Mouse (Mus musculus) neural tube, embryonic 13.5 days (tissue): Measurements from ENCODE around the gene Chrdl1. TPM values are rescaled to one million over a fixed set of nuclear protein-coding genes. Genes with fewer than 3 reads are reported as not detected.

Source experiments
- ATAC-seq: fragments of 200-750 bp; cut with Nextera tagmentation; 2 replicates; pipeline ENCODE4 v1.8.0; 2017; ENCODE audit warnings: low read depth, mild to moderate bottlenecking, moderate TSS enrichment, moderate library complexity
- H3K27ac ChIP-seq: fragments of 300-500 bp; sonication (generic); replicated peaks from 2 replicates; pipeline ENCODE4 v1.5.1; 2015; ENCODE audit warnings: moderate library complexity, mild to moderate bottlenecking, inconsistent platforms
- H3K27me3 ChIP-seq: fragments of 300-500 bp; sonication (generic); 2 replicates; pipeline ENCODE4 v1.6.1; 2015; ENCODE audit warnings: mild to moderate bottlenecking, inconsistent platforms
- H3K36me3 ChIP-seq: fragments of 300-500 bp; sonication (generic); 2 replicates; pipeline ENCODE4 v1.6.1; 2015; ENCODE audit warnings: mild to moderate bottlenecking, inconsistent platforms
- H3K4me1 ChIP-seq: fragments of 300-500 bp; sonication (generic); replicated peaks from 2 replicates; pipeline ENCODE4 v1.6.1; 2015; ENCODE audit warnings: inconsistent platforms
- H3K4me2 ChIP-seq: fragments of 300-500 bp; sonication (generic); 2 replicates; pipeline ENCODE4 v1.6.1; 2015; ENCODE audit warnings: inconsistent platforms, mild to moderate bottlenecking, moderate library complexity
- H3K4me3 ChIP-seq: fragments of 300-500 bp; sonication (generic); 2 replicates; pipeline ENCODE4 v1.5.1; 2015; ENCODE audit warnings: mild to moderate bottlenecking, inconsistent platforms
- H3K9ac ChIP-seq: fragments of 300-500 bp; sonication (generic); 2 replicates; pipeline ENCODE4 v1.6.1; 2015; ENCODE audit warnings: moderate library complexity, mild to moderate bottlenecking, inconsistent platforms
- H3K9me3 ChIP-seq: fragments of 300-500 bp; sonication (generic); 2 replicates; pipeline ENCODE4 v1.6.1; 2016; ENCODE audit warnings: inconsistent platforms
- WGBS: fragments of 180-500 bp; shearing (Covaris S2); methylation state at CpG from one replicate; pipeline ENCODE4 v1.1.7; 2015; 5-methylcytosine and 5-hydroxymethylcytosine counted together
- polyA plus RNA-seq: library from polyadenylated mRNA; unstranded; fragments of >200 nt; fragmentation: Nextera tagmentation; extraction: Ambion mirVana; gene quantifications from 2 replicates; pipeline ENCODE4 v1.2.1, GENCODE M21; 2015

Chrdl1 gene
- polyA plus RNA-seq, 1 experiment from 2014 or later, result 1.4 TPM

GRCm38 (mm10) chrX:143294726-143295125 lies 99.3 kb downstream of the Chrdl1 start:
- no peaks in the 10 kb centered on the region for H3K9me3 ChIP-seq
- no peak overlapping the region for H3K27ac ChIP-seq
- no peak overlapping the region for H3K4me3 ChIP-seq
- no peak overlapping the region for H3K4me2 ChIP-seq
- no peaks in the 10 kb centered on the region for H3K36me3 ChIP-seq
- peaks cover 38% of the 10 kb centered on the region for H3K27me3 ChIP-seq
- H3K4me1 ChIP-seq, result no peaks in the 10 kb centered on the region
- 98% methylated on average over 2 of the region's 2 CpGs for WGBS
- no peak overlapping the region for H3K9ac ChIP-seq
- ATAC-seq, result no peak

GRCm38 (mm10) chrX:143275202-143275601 lies 118.9 kb downstream of the Chrdl1 start:
- Histone ChIP-seq H3K4me1 (no peaks in the 10 kb centered on the region), H3K4me2 (no peak overlapping the region), H3K9me3 (no peaks in the 10 kb centered on the region), H3K9ac (no peak overlapping the region), H3K36me3 (no peaks in the 10 kb centered on the region), H3K27me3 (no peaks in the 10 kb centered on the region), H3K4me3 (no peak overlapping the region), H3K27ac (no peak overlapping the region)
- WGBS, result 28% methylated on average over 5 of the region's 5 CpGs
- no peak for ATAC-seq

DNA sequence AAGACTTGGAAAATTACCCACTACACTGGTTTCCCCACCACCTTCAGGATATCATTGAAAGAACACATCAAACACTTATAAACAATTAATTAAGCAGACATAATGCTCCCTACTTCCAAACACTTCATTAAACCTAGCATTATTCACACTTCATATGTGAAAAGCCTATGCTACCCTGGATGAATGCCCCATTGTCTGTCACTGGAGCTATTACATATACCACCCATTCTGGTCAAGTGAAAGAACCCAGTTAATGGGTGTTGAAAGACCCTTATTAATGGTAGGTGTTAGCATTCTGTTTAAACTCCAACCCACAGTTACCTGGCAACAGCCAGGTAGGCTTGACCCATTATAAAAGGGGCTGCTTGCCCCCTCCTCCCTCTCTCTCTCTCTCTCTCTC lies 143.4 kb downstream of the Chrdl1 start:
- Histone ChIP-seq H3K4me3 (no peak overlapping the region), H3K4me2 (no peak overlapping the region), H3K9ac (no peak overlapping the region), H3K9me3 (no peaks in the 10 kb centered on the region), H3K27me3 (no peaks in the 10 kb centered on the region), H3K27ac (no peak overlapping the region), H3K36me3 (no peaks in the 10 kb centered on the region), H3K4me1 (no peaks in the 10 kb centered on the region)
- no peak for ATAC-seq

Other genes with a start within 250 kb of the Chrdl1 start
- gene Pak3, start 124.3 kb upstream of the Chrdl1 start, polyA plus RNA-seq, result 122 and 132 TPM in 2 replicates